Mouse (Mus musculus) ES-Bruce4 (cell line): Measurements from ENCODE around the gene Rd3.

ENCODE experiments used
- CTCF ChIP-seq: IDR thresholded peaks from one replicate; pipeline ENCODE4 v1.8.1; 2011; ENCODE audit warnings: low read depth, low read length
- EP300 ChIP-seq: IDR thresholded peaks from 2 replicates; pipeline ENCODE4 v1.6.1; 2011; ENCODE audit warnings: low read depth, low read length; ENCODE audit not compliant: insufficient read depth

DNA sequence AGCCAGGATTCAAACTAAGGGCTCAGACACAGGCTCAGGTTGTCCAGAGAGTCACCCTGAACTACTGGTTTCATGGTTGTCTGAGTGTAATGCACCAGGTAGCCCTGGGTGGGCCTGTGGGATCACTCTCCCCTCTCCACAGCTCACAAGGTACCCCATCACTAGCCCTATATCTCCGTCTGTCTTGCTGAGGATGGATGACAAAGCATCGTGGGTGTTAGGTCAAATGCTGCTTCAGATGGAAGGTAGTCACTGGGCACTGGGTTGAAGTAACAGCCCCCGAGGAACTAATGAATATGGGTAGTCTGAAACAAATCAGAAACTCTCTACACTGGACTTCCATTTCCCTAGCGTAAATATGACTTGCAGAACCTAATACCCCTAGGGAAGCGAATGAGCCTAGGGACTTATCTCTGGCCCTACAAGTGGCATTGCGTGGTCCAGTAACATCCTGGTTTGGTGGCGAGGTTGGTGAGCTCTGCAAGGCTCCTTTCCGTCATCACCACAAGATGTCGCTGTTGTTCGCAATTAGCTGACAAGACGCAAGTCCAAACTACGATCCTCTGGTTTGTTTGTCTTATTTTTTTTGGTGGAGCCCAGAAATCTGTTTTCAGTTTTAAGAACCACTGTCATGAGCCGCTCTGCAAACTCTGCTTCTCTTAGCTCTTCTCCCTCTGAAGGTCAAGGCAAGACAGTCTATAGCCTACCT, 12.2 kb upstream of the Rd3 start:
- TF ChIP-seq CTCF (peak; percentile 84), EP300 (no peak)
